Mouse (Mus musculus): ENCODE measurements at regions not wholly inside any gene's neighbourhood (a gene's known extent, or its start where the extent isn't known, plus 50 kb on each side); places are given as distances from the start of the nearest gene placed in this dataset.

- TF ChIP-seq CTCF (IDR thresholded peaks at IDR 0.05; ENCODE audit: low read depth, low read length) (no peak), POLR2A (IDR thresholded peaks at IDR 0.05; ENCODE audit: extremely low read depth, insufficient read depth, low read length) (no peak)
Observed at GRCm38 (mm10) chr8:90669396-90669795, 147.8 kb downstream of the Gm19935 start.
